Mouse (Mus musculus): Measurements from ENCODE around the gene Pfkl.
"Not testable (repeated sequence)": the region's sequence is repeated elsewhere in the genome, so short reads cannot be mapped to it uniquely, and the experiment has no call there.

The Pfkl gene

DNA sequence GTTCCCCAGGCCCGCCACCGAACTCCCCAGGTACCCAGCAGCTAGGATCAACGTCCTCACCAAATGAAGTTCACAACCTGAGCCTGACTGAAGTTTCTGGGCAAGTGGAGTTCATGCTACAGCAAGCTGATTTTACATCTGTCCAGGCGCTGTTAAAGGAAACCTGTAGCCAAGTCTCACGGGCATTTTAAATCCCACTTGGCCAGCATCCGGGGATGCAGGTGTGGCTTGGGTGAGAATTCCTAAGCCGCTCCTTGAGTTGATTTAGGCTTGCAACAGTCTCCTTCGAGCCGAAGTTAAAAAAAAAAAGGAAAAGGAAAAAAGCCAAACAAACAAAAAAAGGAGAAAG lies at the start of gene Pfkl:
Pfkl (minus strand) TSS at position 139 of the 349 bp plus-strand sequence.
- DNase-seq (ENCODE audit: low read depth in 2 of 2, low spot score in 2 of 2), result no peak

- no peak for DNase-seq (ENCODE audit: low read depth in 2 of 2, low spot score in 2 of 2)
Observed at GRCm38 (mm10) chr10:78057056-78057455, 47.2 kb upstream of the Pfkl start.

DNA sequence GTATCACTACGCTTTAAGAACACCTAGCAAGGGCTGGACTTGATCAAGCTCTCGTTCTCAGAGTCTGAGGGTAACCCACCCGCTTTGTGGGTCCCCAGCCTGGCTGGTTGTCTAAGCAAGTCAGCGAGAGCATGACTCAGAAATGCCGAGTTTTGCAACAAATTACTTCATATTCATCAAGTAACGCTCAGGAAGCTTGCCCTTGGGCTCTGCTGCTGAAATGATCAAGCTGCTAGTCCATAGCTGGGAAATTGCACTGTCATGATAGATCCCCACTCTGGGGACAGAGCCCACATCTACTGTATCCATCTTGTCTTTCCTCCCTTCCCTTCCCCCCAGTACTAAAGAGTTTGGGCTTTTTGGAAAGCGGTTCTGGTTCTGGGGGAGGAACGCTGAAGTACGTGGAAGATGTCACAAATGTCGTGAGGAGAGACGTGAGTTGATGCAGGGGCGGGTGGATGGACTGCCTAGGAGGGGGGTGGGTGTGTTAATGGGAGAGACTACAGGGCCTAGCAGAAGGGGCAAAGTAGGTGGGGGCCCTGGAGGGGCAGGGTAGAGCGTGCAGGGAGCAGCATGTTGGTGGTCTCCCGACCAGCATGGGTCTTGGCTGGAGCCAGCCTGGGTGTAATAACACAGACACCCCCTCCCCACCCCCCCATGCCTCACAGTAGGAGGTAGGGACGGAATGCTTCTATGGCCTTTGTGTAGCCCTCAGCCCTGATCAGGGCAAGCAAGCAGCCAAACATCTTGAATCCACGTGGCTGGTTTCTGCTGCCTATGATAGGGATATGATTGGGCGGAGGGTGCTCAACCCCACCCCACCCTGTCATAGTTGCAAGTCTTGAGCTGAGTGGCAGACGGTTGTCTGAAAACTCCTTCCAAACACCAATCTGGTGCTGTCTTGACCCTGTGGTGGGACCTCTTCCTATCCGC lies 45.0 kb upstream of the Pfkl start:
- no peak for DNase-seq (ENCODE audit: low read depth in 2 of 2, low spot score in 2 of 2)

GRCm38 (mm10) chr10:78049519-78050035 lies 39.7 kb upstream of the Pfkl start:
- DNase-seq (ENCODE audit: low read depth in 2 of 2, low spot score in 2 of 2), result no peak

DNA sequence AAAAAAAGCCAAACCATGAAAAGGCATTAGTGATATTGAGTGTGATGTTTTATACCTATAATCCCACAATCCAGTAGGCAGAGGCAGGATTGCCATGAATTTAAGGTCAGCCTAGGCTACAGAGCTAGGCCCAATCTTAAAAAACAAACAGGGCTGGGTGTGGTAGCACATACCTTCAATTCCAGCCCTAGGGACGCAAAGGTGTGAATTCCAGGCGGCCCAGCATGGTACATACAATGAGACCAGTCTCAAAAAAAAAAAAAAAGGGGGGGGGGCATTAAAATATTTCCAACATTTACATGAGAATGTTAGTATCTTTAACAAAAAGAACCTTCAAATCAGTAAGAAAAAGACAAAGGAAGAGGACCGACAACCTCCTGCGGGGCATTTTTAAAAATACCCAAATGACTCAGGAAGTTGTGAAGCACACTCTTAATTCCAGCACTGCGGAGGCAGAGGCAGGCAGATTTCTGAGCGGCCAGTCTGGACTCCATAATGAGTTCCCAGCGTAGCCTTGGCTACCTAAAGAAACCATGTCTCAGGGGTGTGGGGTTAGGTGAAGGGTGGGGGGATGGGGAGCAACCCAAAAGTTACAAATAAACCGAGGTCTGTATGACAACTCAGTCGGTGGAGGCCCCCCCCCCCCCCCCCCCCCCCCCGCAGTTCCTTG lies 38.3 kb upstream of the Pfkl start:
- DNase-seq (ENCODE audit: low read depth in 2 of 2, low spot score in 2 of 2), result no peak

- DNase-seq (ENCODE audit: low read depth in 2 of 2, low spot score in 2 of 2), result no peak
Observed at GRCm38 (mm10) chr10:78046388-78046787, 36.5 kb upstream of the Pfkl start.

DNA sequence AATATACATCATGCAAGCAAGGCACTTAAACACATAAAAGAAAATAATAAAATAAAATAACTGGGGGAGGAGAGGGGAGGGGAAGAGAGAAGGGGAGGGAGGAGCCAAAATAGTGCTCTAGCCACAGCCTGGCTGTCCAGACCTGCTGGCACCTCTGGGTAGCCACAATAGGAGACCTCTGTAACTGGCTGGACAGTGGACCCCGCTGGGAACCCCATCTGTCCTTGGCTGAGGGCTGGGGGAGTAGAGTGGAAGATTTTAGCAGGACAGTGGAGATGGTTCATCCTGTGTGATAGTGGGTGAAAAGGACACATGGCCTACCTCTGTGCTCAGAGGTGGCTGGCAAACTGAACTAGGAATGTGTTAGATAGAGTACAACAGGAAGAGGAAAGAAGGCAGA lies 34.6 kb upstream of the Pfkl start:
- no peak for DNase-seq (ENCODE audit: low read depth in 2 of 2, low spot score in 2 of 2)

DNA sequence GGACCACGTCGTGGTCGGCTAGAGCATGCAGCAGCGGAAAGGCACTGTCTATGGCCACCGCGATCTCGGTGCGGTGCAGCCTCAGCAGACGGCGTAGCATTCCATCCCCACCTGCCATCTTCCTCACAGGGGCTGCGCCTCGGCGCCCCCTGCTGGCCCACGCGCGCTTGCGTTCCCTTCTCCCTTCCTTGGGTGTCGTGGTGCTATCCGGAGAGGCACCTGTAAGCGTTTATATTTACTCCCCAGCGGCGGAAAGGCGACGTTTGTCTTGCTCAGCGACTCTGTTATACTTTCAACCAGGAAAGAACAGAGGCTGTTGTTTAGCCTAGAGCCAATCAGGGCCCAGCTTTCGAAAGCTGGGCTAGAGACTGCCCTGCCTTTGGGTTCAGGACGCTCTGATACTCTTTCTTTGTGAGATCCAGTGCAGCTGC lies 33.5 kb upstream of the Pfkl start, which contains the start of gene Aire:
Aire (minus strand) TSS at position 205 of the 431 bp plus-strand sequence.
- DNase-seq (ENCODE audit: low read depth in 2 of 2, low spot score in 2 of 2), result peak; percentile 66 to 72

GRCm38 (mm10) chr10:78042697-78043405 lies 33.0 kb upstream of the Pfkl start:
- DNase-seq (ENCODE audit: low read depth in 2 of 2, low spot score in 2 of 2), result no peak

DNA sequence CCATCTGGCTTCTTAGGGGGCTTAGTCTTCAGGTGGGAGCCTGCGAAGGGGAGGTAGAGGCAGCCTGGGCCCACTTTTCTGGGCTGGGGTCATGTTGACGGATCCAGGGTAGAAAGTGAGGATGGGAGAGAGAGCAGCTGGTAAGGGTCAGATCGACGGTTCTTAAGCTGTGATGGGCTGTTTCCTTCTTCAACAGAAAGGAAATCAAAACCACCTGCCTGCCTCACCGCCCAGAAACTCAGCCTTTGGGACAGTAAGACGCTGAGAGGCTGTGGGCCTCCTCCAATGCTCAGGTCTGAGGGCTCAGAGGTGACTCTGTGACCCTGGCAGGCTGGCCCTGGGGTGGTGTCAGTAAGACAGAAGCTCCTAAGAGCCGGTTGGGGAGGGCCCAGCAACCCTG lies 32.2 kb upstream of the Pfkl start:
- no peak for DNase-seq (ENCODE audit: low read depth in 2 of 2, low spot score in 2 of 2)

DNA sequence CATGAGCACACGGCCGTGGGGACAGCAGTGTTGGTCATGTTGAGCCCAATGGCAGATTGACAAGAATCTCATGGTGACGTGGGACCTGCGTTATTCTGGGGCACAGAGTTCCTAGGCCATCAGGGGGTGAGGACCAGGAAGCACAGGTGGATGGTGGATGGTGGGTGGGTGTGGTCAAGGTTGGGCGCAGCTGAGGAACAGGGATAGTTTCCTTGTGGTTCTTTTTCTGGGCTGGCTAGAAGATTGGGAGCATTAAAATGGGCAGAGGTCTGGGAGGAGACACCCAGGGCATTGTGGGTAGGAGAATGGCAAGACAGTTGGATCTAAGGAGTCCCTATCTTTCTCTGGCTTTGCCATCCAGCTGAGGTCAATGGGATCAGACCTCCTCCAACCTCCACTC lies 31.8 kb upstream of the Pfkl start, which contains the start of gene Dnmt3l:
Dnmt3l (plus strand) TSS at position 301 of the 400 bp plus-strand sequence.
- DNase-seq (ENCODE audit: low read depth in 2 of 2, low spot score in 2 of 2), result no peak

GRCm38 (mm10) chr10:78037139-78037538 lies 27.3 kb upstream of the Pfkl start:
- DNase-seq (ENCODE audit: low read depth in 2 of 2, low spot score in 2 of 2), result no peak

DNA sequence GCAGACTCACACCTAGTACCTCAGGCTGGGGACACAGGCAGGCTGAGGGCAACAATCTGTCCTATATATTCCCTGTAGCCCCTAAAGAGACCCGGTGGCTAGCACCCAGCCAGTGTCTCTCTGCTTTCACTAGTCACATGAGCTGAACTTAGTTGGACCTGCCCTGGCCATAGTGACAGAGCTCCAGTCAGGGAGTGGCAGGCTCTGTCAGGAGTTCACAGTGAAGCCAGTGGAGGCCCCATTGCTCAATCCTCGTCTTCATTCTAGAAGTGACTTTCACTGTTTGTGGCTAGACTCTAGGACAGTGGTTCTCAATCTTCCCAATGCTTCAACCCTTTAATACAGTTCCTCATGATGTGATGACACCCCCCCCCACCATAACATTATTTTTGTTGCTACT lies 22.1 kb upstream of the Pfkl start:
- DNase-seq (ENCODE audit: low read depth in 2 of 2, low spot score in 2 of 2), result no peak

DNA sequence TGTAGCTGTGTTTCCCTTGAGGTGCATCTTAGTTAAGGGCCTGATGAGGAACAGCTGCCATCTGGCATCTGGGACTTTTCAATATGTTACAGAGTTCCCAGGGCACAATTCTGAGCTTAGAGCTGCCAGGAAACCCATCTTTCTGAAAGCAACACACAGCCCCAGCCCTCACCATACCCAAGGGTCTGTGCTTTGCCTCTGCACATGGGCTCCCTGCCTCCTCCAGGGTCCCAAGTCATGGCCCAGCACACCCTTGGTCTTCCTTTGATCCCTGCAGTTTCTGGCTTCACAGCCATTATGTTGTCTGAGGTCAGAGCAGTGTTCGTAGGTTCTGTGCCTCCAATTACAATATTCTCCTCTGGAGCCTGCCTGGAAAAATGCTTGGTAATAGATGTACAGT lies 19.2 kb upstream of the Pfkl start:
- DNase-seq (ENCODE audit: low read depth in 2 of 2, low spot score in 2 of 2), result no peak

DNA sequence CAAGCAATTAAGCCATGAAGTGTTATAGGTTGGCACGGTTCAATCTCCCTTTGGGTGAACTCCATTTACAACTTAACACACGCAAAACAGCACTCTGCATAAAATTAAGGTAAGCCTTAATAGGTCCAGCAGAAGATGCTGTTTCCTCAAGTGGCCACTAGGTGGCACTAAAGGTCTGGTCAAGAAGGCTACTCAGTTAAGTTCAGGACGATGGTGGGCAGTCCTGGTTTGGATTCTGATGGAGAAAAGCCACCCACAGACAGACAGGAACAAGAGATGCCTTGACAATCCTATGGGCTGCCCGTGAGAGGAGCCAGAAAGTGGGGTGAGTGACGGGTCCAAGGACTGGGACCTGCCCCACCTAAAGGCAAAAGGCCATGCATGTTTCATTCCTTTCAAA lies 18.2 kb upstream of the Pfkl start:
- peak; percentile 56 to 65 for DNase-seq (ENCODE audit: low read depth in 2 of 2, low spot score in 2 of 2)

GRCm38 (mm10) chr10:78025453-78025852 lies 15.6 kb upstream of the Pfkl start:
- DNase-seq (ENCODE audit: low read depth in 2 of 2, low spot score in 2 of 2), result not testable (repeated sequence)

- not testable (repeated sequence) for DNase-seq (ENCODE audit: low read depth in 2 of 2, low spot score in 2 of 2)
Observed at GRCm38 (mm10) chr10:78019984-78020383, 10.1 kb upstream of the Pfkl start.

DNA sequence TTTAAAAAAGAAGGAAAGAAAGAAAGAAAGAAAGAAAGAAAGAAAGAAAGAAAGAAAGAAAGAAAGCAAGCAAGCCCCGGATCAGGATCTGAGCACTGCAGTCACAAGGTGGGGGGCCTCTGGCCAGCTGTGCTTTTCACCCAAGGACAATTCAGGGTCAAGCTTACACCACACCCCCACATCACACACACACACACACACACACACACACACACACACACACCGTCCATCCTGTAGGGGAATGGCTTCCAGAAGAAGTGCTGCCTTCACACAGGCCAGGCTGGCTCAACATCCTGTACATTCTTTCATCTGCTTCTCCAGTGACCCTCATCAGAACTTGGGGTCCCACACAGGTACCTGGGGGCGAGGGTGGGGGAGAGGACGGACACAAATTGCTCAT lies 9.4 kb upstream of the Pfkl start:
- DNase-seq (ENCODE audit: low read depth in 2 of 2, low spot score in 2 of 2), result no peak

GRCm38 (mm10) chr10:78018797-78019203 lies 8.9 kb upstream of the Pfkl start:
- peak; percentile 61 to 73 for DNase-seq (ENCODE audit: low read depth in 2 of 2, low spot score in 2 of 2)

GRCm38 (mm10) chr10:78016366-78016765 lies 6.5 kb upstream of the Pfkl start:
- DNase-seq (ENCODE audit: low read depth in 2 of 2, low spot score in 2 of 2), result no peak

DNA sequence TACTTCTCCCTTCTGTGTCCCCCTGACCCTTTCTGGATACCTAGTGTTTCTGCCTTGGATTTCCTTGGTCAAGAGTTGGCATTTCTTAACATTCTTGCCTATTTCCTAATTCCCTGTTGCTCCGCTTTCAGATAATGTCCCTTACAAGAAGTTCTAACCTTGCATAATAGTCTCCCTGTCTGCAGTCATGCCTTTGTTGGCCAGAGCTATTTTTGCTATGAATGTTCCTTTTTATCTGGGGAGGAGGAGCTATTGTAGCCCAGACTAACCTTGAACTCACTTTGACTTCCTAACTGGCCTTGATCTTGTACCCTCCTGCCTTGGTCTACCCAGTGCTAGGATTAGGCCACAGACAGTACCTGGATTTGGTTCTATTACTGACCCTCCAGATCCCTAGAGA lies 5.6 kb upstream of the Pfkl start:
- no peak for DNase-seq (ENCODE audit: low read depth in 2 of 2, low spot score in 2 of 2)

Data from CD8-positive naive resting alpha-beta T cell, adult 2 months (primary cell).